Mouse (Mus musculus) kidney, adult 9 months (tissue): ENCODE results near the gene Olfr1185-ps1.
"Not testable (repeated sequence)": the region's sequence is repeated elsewhere in the genome, so short reads cannot be mapped to it uniquely, and the experiment has no call there.

Source experiments
- DNase-seq: peaks from one replicate; pipeline ENCODE4 v3.0.0; 2022

Olfr1185-ps1 gene

GRCm38 (mm10) chr2:88493020-88493419 lies at the start of gene Olfr1185-ps1:
TSS of gene Olfr1185-ps1 (plus strand) at chr2:88493320.
- no peak for DNase-seq

- no peak for DNase-seq
These were observed 44.1 kb upstream of the Olfr1185-ps1 start, which contains the start of gene Gm13757 for GRCm38 (mm10) chr2:88449031-88449430. TSS of gene Gm13757 (minus strand) at chr2:88449131.

- not testable (repeated sequence) for DNase-seq
These were observed 38.6 kb upstream of the Olfr1185-ps1 start, which contains the start of gene Olfr1183 for GRCm38 (mm10) chr2:88454567-88454966. TSS of gene Olfr1183 (plus strand) at chr2:88454867.

DNA sequence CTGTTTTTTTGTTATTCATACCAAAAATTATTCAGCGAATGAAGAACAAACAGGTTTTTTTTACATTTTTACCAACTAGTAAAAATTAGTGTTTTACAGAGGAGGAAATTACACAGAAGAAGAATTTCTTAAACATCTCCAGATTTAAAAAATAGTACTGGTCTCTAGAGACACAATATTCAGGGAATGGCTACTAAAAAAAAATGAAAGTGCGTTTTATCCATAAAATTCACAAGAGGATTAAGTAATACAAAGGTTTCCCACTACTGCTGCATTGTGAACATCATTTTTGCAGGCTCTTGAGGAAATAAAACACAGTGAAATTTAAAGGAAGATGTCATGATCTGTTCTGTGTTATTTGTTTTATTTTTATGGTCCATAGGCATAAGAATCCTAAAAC lies 9.8 kb upstream of the Olfr1185-ps1 start, which contains the start of gene Olfr1184:
TSS of gene Olfr1184 (plus strand) at position 301 of the 400 bp plus-strand sequence.
- no peak for DNase-seq

DNA sequence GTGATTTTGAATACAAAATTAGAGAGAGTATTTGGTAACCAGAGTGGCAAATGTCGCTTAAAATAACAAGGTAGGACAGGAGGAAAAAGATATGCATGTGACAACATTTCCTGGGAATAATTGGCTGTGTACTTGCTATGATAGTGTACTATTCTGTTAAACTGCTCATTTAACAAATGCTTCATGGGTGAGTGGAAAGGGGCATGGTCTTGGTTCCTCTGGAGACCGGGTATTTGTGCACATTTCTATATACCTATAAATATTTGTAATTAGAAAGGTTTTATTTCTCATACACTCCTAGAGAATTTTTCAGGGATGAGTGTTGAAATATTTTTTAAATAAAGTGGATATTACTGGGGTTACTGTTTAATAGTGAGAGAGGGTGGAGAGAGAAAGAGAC lies 25.1 kb downstream of the Olfr1185-ps1 start, which contains the start of gene Olfr1186:
TSS of gene Olfr1186 (plus strand) at position 301 of the 400 bp plus-strand sequence.
- no peak for DNase-seq

DNA sequence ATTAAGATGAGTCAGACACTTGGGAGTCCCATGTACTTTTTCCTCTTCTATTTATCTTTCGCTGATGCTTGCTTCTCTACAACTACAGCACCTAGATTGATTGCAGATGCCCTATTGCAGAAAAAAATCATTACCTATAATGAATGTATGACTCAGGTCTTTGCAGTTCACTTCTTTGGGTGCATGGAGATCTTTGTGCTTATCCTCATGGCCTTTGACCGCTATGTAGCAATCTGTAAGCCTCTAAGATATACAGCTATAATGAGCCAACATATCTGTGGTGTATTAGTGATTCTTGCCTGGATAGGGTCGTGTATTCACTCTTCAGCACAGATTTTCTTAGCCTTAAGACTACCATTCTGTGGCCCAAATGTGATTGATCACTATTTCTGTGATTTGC lies 32.6 kb downstream of the Olfr1185-ps1 start:
- no peak for DNase-seq
